In the genomic region with DNA sequence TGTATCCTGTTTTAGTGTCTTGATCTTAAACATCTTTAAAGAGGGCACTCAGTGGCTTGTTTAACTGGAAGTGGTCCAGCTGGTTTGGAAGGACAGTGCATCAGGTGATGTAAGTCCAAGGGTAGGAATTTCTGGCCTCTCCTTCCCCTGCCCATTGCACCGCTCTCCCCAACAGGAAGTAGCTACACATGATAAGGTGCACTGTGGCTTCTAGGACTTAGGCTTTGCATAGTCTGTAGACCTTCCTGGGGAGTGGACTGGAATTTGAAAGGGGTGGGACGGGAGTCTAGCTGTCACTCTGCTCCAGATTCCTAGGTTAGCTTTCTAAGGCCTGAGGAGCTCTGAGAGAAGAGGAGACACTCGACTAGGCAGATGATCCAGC, we compare ENCODE assay signal across 29 mouse cellular contexts. TPM values are rescaled to one million over a fixed set of nuclear protein-coding genes. Genes with fewer than 3 reads are reported as not detected.
DNase-seq lines count a peak whose midpoint lies in the region; ATAC-seq and TF ChIP-seq lines count a peak whose summit lies in the region.
"Had no signal": no experiment of that assay in that cellular context is flagged by ENCODE, and none has a peak within 500 bp of the region (broad histone marks: within the 10 kb centered on the region; RNA-seq: fewer than 3 reads in every experiment).

No protein-coding gene starts in this region.

- no peak for DNase-seq in forebrain, embryonic 10.5 days (ENCODE audit: extremely low spot score, low spot score)
- peak; percentile 4 for DNase-seq in lung, postnatal 0 days (ENCODE audit: low spot score)
- DNase-seq in lung, postnatal 4 days: no peak
- DNase-seq in embryonic facial prominence, embryonic 10.5 days (ENCODE audit: low spot score): no peak
- no peak for DNase-seq in layer of hippocampus, adult 18-20 months (ENCODE audit: low spot score in 2 of 2)
- DNase-seq: adrenal gland, postnatal 10 days; cerebellum, adult 8-10 months; forebrain, postnatal 0 days; gastrocnemius, postnatal 25 days; heart, adult 18-20 months; heart, postnatal 10 days; kidney, adult 18-20 months; left cerebral cortex, postnatal 4 days; liver; right cerebral cortex, postnatal 25 days; spleen, adult 18-20 months had no signal

- TF ChIP-seq EP300 in lung, postnatal 0 days (IDR thresholded peaks at IDR 0.05): no peak

- H3K9ac ChIP-seq in forebrain, embryonic 15.5 days (replicated peaks): no peak overlapping the region
- H3K9ac ChIP-seq in lung, postnatal 0 days (replicated peaks; ENCODE audit: low read depth): no peak overlapping the region
- H3K9ac ChIP-seq: embryonic facial prominence, embryonic 12.5 days; forebrain, postnatal 0 days; heart, embryonic 12.5 days; liver, embryonic 15.5 days; neural tube, embryonic 12.5 days had no signal

- 0 out of 2 replicates have a peak overlapping the region, but pooled peaks have one; percentile 36 for H3K4me3 ChIP-seq in forebrain, embryonic 10.5 days
- no peak overlapping the region for H3K4me3 ChIP-seq in forebrain, embryonic 15.5 days
- H3K4me3 ChIP-seq in lung, postnatal 0 days (ENCODE audit: low read depth, low read length): no peak overlapping the region
- peak overlapping the region; percentile 43 for H3K4me3 ChIP-seq in embryonic facial prominence, embryonic 10.5 days
- H3K4me3 ChIP-seq: heart, embryonic 12.5 days; liver, embryonic 15.5 days; neural tube, embryonic 12.5 days had no signal

- no peak for TF ChIP-seq CTCF in lung, postnatal 0 days (IDR thresholded peaks at IDR 0.05)

- no peak for ATAC-seq in forebrain, embryonic 15.5 days (replicated peaks)
- ATAC-seq in lung, postnatal 0 days: no peak
- no peak for ATAC-seq in megakaryocyte, adult 5-6 weeks (ENCODE audit: poor library complexity, severe bottlenecking)
- ATAC-seq: CD4-positive, CD25-positive, alpha-beta regulatory T cell, adult 4 months; forebrain, postnatal 0 days; inflammation-experienced regulatory T-cells, adult 6 months had no signal

- H3K4me1 ChIP-seq in forebrain, embryonic 10.5 days: peaks cover 32% of the 10 kb centered on the region
- peaks cover 19% of the 10 kb centered on the region for H3K4me1 ChIP-seq in forebrain, embryonic 15.5 days
- H3K4me1 ChIP-seq in lung, postnatal 0 days (ENCODE audit: insufficient read depth, low read depth, low read length): no peaks in the 10 kb centered on the region
- H3K4me1 ChIP-seq in embryonic facial prominence, embryonic 10.5 days: peaks cover 31% of the 10 kb centered on the region
- H3K4me1 ChIP-seq: liver, embryonic 15.5 days had no signal

- no peaks in the 10 kb centered on the region for H3K9me3 ChIP-seq in forebrain, embryonic 10.5 days
- H3K9me3 ChIP-seq in forebrain, embryonic 15.5 days: no peaks in the 10 kb centered on the region
- H3K9me3 ChIP-seq in lung, postnatal 0 days (ENCODE audit: low read length): no peaks in the 10 kb centered on the region
- no peaks in the 10 kb centered on the region for H3K9me3 ChIP-seq in embryonic facial prominence, embryonic 10.5 days
- H3K9me3 ChIP-seq: embryonic facial prominence, embryonic 12.5 days; G1E; heart, embryonic 12.5 days; hindbrain, embryonic 10.5 days; liver, embryonic 15.5 days; neural tube, embryonic 12.5 days had no signal

- H3K36me3 ChIP-seq in forebrain, embryonic 10.5 days (replicated peaks): no peaks in the 10 kb centered on the region
- H3K36me3 ChIP-seq in forebrain, embryonic 15.5 days: no peaks in the 10 kb centered on the region
- H3K36me3 ChIP-seq in lung, postnatal 0 days (ENCODE audit: insufficient read depth, low read length): no peaks in the 10 kb centered on the region
- H3K36me3 ChIP-seq in embryonic facial prominence, embryonic 10.5 days (replicated peaks): no peaks in the 10 kb centered on the region
- H3K36me3 ChIP-seq: embryonic facial prominence, embryonic 12.5 days; G1E; heart, embryonic 12.5 days; hindbrain, embryonic 10.5 days; liver, embryonic 15.5 days; neural tube, embryonic 12.5 days had no signal

- no peak overlapping the region for H3K4me2 ChIP-seq in forebrain, embryonic 15.5 days (replicated peaks)
- H3K4me2 ChIP-seq in lung, postnatal 0 days (replicated peaks; ENCODE audit: low read depth, low read length): no peak overlapping the region
- H3K4me2 ChIP-seq: liver, embryonic 15.5 days had no signal

- no peak overlapping the region for H3K27ac ChIP-seq in forebrain, embryonic 10.5 days
- H3K27ac ChIP-seq in forebrain, embryonic 15.5 days (replicated peaks): no peak overlapping the region
- no peak overlapping the region for H3K27ac ChIP-seq in lung, postnatal 0 days (ENCODE audit: low read length)
- no peak overlapping the region for H3K27ac ChIP-seq in embryonic facial prominence, embryonic 10.5 days (replicated peaks)
- H3K27ac ChIP-seq: embryonic facial prominence, embryonic 12.5 days; kidney, postnatal 0 days; liver, embryonic 15.5 days; neural tube, embryonic 12.5 days had no signal

- H3K27me3 ChIP-seq in forebrain, embryonic 10.5 days (ENCODE audit: poor library complexity, severe bottlenecking): peaks cover 83% of the 10 kb centered on the region
- H3K27me3 ChIP-seq in forebrain, embryonic 15.5 days: 0 out of 2 replicates have a peak, but pooled peaks cover 10% of the 10 kb centered on the region
- H3K27me3 ChIP-seq in lung, postnatal 0 days (replicated peaks; ENCODE audit: insufficient read depth, low read length): no peaks in the 10 kb centered on the region
- H3K27me3 ChIP-seq in embryonic facial prominence, embryonic 10.5 days (replicated peaks; ENCODE audit: low read depth, poor library complexity, severe bottlenecking): peaks cover 45% of the 10 kb centered on the region

- 20% methylated on average over 3 of the region's 3 CpGs for WGBS in forebrain, embryonic 10.5 days
- 18% methylated on average over 3 of the region's 3 CpGs for WGBS in forebrain, embryonic 15.5 days
- WGBS in lung, postnatal 0 days: 18% methylated on average over 3 of the region's 3 CpGs
- WGBS in embryonic facial prominence, embryonic 10.5 days: 27% methylated on average over 3 of the region's 3 CpGs

RNA-seq across cellular contexts. Expression of gene 1700024G13Rik, which starts 8.1 kb away (rescaled TPM):
- polyA plus RNA-seq in forebrain, embryonic 10.5 days (2016; fragmentation: Nextera tagmentation; extraction: Ambion mirVana): not detected in 2 replicates
- 0.45 and 0.89 TPM in 2 replicates for polyA plus RNA-seq in forebrain, embryonic 15.5 days (2015; fragmentation: Nextera tagmentation; extraction: Ambion mirVana)
- polyA plus RNA-seq in lung, postnatal 0 days (2015; fragmentation: Nextera tagmentation; extraction: Ambion mirVana): 7.8 and 9.5 TPM in 2 replicates
- not detected in 2 replicates for polyA plus RNA-seq in embryonic facial prominence, embryonic 10.5 days (2016; fragmentation: Nextera tagmentation; extraction: Ambion mirVana)
- total RNA-seq in megakaryocyte, adult 5-6 weeks (2015): not detected in 2 replicates
- not detected in 2 replicates for total RNA-seq in megakaryocyte, adult 5-6 weeks (2017)
- under 1 TPM in 1 of 2 experiments, not detected in 1; 0.52 TPM for total RNA-seq in layer of hippocampus, adult 18-20 months (2021)
- total RNA-seq: adrenal gland, postnatal 10 days; common myeloid progenitor, adult 5-6 weeks; G1E; gastrocnemius, postnatal 25 days; heart, adult 18-20 months; heart, postnatal 10 days; left cerebral cortex, postnatal 4 days had no signal
- polyA plus RNA-seq: CD4-positive, CD25-positive, alpha-beta regulatory T cell, adult 4 months; embryonic facial prominence, embryonic 12.5 days; G1E; heart, embryonic 12.5 days; inflammation-experienced regulatory T-cells, adult 6 months; kidney, postnatal 0 days; liver, embryonic 15.5 days; midbrain, embryonic 11.5 days; neural tube, embryonic 12.5 days had no signal

RNA-seq across cellular contexts. Expression of gene Ogdhl, which starts 58.3 kb away (rescaled TPM):
- polyA plus RNA-seq in forebrain, embryonic 10.5 days (2016; fragmentation: Nextera tagmentation; extraction: Ambion mirVana): 18.3 and 18.4 TPM in 2 replicates
- polyA plus RNA-seq in forebrain, embryonic 15.5 days (2015; fragmentation: Nextera tagmentation; extraction: Ambion mirVana): 26.2 TPM in 2 replicates
- polyA plus RNA-seq in lung, postnatal 0 days (2015; fragmentation: Nextera tagmentation; extraction: Ambion mirVana): 1.1 and 1.2 TPM in 2 replicates
- 19.2 and 20.6 TPM in 2 replicates for polyA plus RNA-seq in embryonic facial prominence, embryonic 10.5 days (2016; fragmentation: Nextera tagmentation; extraction: Ambion mirVana)
- total RNA-seq in megakaryocyte, adult 5-6 weeks (2015): not detected in 2 replicates
- total RNA-seq in megakaryocyte, adult 5-6 weeks (2017): not detected in 2 replicates
- total RNA-seq in layer of hippocampus, adult 18-20 months (2021): 100 to 1,000 TPM; 103 to 111 TPM
- polyA plus RNA-seq: CD4-positive, CD25-positive, alpha-beta regulatory T cell, adult 4 months had no signal

Comparison
In these comparisons a context has a peak if more than half of its experiments do, and no peak if none do; other contexts are left out.
1. H3K4me3 ChIP-seq: peak in forebrain, embryonic 10.5 days (single experiment) and embryonic facial prominence, embryonic 10.5 days (single experiment); none in forebrain, embryonic 15.5 days (single experiment) and lung, postnatal 0 days (single experiment).